Mouse (Mus musculus): Measurements from ENCODE around the gene Pla2g2f. TPM values are rescaled to one million over a fixed set of nuclear protein-coding genes. Genes with fewer than 3 reads are reported as not detected.
A peak's percentile ranks its signal among the peaks of the same experiment; 100 is the strongest.

Pla2g2f gene
- polyA plus RNA-seq, 1 experiment from 2014 or later: not detected

DNA sequence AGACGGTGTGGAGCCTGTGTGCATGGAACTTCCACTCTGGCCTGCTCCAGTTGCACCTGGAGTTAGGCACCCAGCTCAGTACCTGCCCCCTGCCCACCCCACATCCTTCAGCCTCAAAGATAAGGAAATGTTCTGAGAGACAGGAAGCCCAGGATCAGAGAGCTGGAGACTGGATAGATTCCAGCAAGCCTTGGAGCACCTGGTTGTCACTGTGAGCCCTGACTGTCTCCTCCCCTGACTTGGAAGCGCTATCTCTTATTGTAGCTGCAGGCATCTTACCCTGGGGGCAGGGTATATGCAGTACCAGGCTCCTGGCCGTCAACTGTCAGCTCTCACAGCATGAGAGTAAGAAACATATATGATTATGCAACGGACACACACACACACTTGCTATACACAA, 2.0 kb downstream of the Pla2g2f start:
- no peaks in the 10 kb centered on the region for H3K36me3 ChIP-seq
- 66% methylated on average over 4 of the region's 4 CpGs for WGBS
- no peak for ATAC-seq (ENCODE audit: low read depth)
- no peaks in the 10 kb centered on the region for H3K27me3 ChIP-seq
- no peak overlapping the region for H3K4me3 ChIP-seq
- H3K4me1 ChIP-seq (replicated peaks): peaks cover 17% of the 10 kb centered on the region
- H3K9me3 ChIP-seq: no peaks in the 10 kb centered on the region
- H3K27ac ChIP-seq (replicated peaks): peak overlapping the region; percentile 24; the same call in 1 of the 2 replicates
- H3K9ac ChIP-seq: no peak overlapping the region
- no peak overlapping the region for H3K4me2 ChIP-seq

DNA sequence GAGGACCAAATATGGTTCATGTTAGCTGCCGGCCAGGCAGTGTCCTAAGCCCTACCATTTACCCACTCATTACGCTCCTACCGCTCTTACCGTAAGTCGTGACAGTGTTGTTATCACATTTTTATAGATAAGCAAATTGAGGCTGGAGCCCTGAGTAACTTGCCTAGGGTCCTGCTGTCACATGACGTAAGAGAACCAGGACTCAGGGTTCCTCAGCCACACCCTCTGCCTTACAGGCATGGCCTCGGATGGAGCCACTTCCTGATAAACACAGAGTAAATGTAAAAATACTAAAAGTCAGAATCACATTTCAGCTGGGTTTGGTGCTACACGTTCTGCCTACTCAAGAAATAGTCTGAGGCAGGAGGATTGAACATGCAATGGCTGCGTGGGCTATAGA, 3.0 kb downstream of the Pla2g2f start:
- H3K9me3 ChIP-seq: no peaks in the 10 kb centered on the region
- no peak overlapping the region for H3K4me3 ChIP-seq
- no peak for ATAC-seq (ENCODE audit: low read depth)
- H3K27me3 ChIP-seq: no peaks in the 10 kb centered on the region
- no peak overlapping the region for H3K4me2 ChIP-seq
- H3K27ac ChIP-seq (replicated peaks): no peak overlapping the region
- H3K4me1 ChIP-seq (replicated peaks): peaks cover 17% of the 10 kb centered on the region
- WGBS: 84% methylated on average over 9 of the region's 9 CpGs
- no peak overlapping the region for H3K9ac ChIP-seq
- H3K36me3 ChIP-seq: no peaks in the 10 kb centered on the region

DNA sequence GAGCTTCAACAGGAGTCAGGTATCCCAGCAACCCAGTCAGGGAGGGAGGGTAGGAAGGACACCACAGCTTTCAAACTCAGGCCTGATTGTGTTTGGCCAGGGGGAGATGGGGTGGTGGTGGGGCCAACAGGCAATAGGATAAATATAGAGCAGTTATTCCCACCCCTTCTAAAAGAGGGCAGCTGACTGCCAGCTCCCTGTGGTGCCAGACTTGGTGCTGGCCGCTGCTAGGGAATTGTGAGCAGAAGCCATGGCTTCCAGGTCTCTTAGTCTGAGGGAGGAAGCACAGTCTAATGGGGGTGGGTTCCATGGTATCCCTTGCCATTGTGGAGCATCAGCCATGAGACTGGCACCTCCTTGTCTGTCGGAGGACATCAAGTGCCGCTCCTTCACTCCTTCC, 3.8 kb downstream of the Pla2g2f start:
- Histone ChIP-seq H3K4me2 (no peak overlapping the region), H3K4me1 (replicated peaks) (peaks cover 23% of the 10 kb centered on the region), H3K9me3 (no peaks in the 10 kb centered on the region), H3K27me3 (no peaks in the 10 kb centered on the region), H3K4me3 (no peak overlapping the region), H3K9ac (no peak overlapping the region), H3K27ac (replicated peaks) (no peak overlapping the region), H3K36me3 (no peaks in the 10 kb centered on the region)
- 83% methylated on average over 3 of the region's 3 CpGs for WGBS
- ATAC-seq (ENCODE audit: low read depth): no peak

DNA sequence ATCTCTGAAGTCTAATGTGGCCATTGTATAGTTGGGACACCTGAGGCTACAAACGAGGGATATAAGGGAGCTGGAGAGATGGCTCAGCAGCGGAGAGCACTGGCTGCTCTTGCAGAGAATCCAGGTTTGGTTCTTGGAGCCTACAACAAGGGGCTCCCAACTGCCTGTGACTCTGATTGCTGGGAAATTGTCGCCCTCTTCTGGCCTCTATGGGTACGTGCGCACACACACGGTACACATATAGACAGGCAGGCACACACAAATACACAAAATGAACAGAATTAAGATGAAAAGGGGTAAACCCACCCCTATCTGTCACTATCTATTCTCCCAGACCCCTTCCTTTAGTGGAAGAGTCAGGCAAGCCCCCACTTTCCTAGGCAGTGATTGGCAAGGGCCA, 4.8 kb downstream of the Pla2g2f start:
- Histone ChIP-seq H3K36me3 (no peaks in the 10 kb centered on the region), H3K4me1 (replicated peaks) (peaks cover 33% of the 10 kb centered on the region), H3K9ac (no peak overlapping the region), H3K4me3 (no peak overlapping the region), H3K4me2 (no peak overlapping the region), H3K27me3 (no peaks in the 10 kb centered on the region), H3K9me3 (no peaks in the 10 kb centered on the region), H3K27ac (replicated peaks) (no peak overlapping the region)
- no peak for ATAC-seq (ENCODE audit: low read depth)
- WGBS: 91% methylated on average over 6 of the region's 6 CpGs

DNA sequence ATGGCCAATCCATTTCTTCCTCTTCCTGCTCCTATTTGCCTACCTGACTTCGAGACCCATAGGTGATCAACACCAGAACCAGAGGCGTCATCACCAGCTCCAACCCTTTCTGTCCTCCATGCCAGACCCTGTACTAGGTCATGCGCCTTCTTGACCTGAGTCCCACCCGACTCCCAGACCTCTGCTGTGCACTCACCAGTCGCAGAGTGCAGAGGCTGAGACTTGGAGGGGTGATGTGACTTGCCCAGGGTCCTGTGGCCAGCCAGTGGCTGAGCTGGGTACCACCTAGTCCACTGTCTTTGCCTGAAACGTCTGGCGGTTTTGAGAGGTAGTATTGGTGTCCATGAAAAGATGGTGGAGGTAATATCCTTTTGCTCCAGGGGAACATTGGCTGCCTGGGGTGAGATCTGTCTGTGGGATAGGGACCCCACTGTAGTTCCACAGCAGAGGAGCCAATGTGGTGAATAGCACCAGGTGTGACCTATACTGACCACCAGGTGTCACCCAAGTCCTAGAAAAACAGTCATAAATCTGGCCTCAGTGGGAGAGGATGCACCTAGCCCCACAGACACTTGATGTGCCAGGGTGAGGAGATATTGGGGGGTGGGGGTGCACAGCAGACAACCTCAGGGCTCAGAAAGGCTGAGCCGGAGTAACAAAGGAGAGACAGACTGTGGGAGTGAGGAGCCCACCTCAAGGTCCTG, 8.9 kb downstream of the Pla2g2f start:
- Histone ChIP-seq H3K9me3 (no peaks in the 10 kb centered on the region), H3K4me1 (replicated peaks) (peaks cover 19% of the 10 kb centered on the region), H3K4me3 (no peak overlapping the region), H3K27me3 (peaks cover 6% of the 10 kb centered on the region; the same call in 1 of the 2 replicates), H3K4me2 (no peak overlapping the region), H3K27ac (replicated peaks) (no peak overlapping the region), H3K36me3 (no peaks in the 10 kb centered on the region), H3K9ac (no peak overlapping the region)
- 57% methylated on average over 8 of the region's 8 CpGs for WGBS
- ATAC-seq (ENCODE audit: low read depth): peak; percentile 64

- H3K36me3 ChIP-seq: no peaks in the 10 kb centered on the region
- WGBS: 41% methylated on average over 10 of the region's 10 CpGs
Observed at GRCm38 (mm10) chr4:138747851-138748250, 9.6 kb downstream of the Pla2g2f start.

GRCm38 (mm10) chr4:138746866-138747265, 10.6 kb downstream of the Pla2g2f start:
- no peak overlapping the region for H3K4me3 ChIP-seq
- 84% methylated on average over 9 of the region's 9 CpGs for WGBS

More at GRCm38 (mm10) chr4:138747851-138748250, 9.6 kb downstream of the Pla2g2f start:
- H3K9me3 ChIP-seq: no peaks in the 10 kb centered on the region
- no peak overlapping the region for H3K9ac ChIP-seq
- H3K4me1 ChIP-seq (replicated peaks): peaks cover 19% of the 10 kb centered on the region
- H3K27me3 ChIP-seq: peaks cover 6% of the 10 kb centered on the region; the same call in 1 of the 2 replicates
- H3K4me3 ChIP-seq: no peak overlapping the region
- no peak overlapping the region for H3K4me2 ChIP-seq
- H3K27ac ChIP-seq (replicated peaks): peak overlapping the region; percentile 61
- peak; percentile 72 for ATAC-seq (ENCODE audit: low read depth)

GRCm38 (mm10) chr4:138745884-138746283, 11.5 kb downstream of the Pla2g2f start:
- peaks cover 19% of the 10 kb centered on the region for H3K4me1 ChIP-seq (replicated peaks)
- WGBS: 74% methylated on average over 4 of the region's 4 CpGs
- peaks cover 6% of the 10 kb centered on the region; the same call in 1 of the 2 replicates for H3K27me3 ChIP-seq
- ATAC-seq (ENCODE audit: low read depth): no peak
- H3K27ac ChIP-seq (replicated peaks): no peak overlapping the region
- H3K9ac ChIP-seq: no peak overlapping the region
- no peaks in the 10 kb centered on the region for H3K9me3 ChIP-seq
- no peaks in the 10 kb centered on the region for H3K36me3 ChIP-seq
- no peak overlapping the region for H3K4me2 ChIP-seq
- H3K4me3 ChIP-seq: no peak overlapping the region

More at GRCm38 (mm10) chr4:138746866-138747265, 10.6 kb downstream of the Pla2g2f start:
- no peaks in the 10 kb centered on the region for H3K9me3 ChIP-seq
- H3K36me3 ChIP-seq: no peaks in the 10 kb centered on the region
- H3K27me3 ChIP-seq: peaks cover 6% of the 10 kb centered on the region; the same call in 1 of the 2 replicates
- H3K4me1 ChIP-seq (replicated peaks): peaks cover 19% of the 10 kb centered on the region
- ATAC-seq (ENCODE audit: low read depth): no peak
- no peak overlapping the region for H3K9ac ChIP-seq
- no peak overlapping the region for H3K4me2 ChIP-seq
- no peak overlapping the region for H3K27ac ChIP-seq (replicated peaks)

DNA sequence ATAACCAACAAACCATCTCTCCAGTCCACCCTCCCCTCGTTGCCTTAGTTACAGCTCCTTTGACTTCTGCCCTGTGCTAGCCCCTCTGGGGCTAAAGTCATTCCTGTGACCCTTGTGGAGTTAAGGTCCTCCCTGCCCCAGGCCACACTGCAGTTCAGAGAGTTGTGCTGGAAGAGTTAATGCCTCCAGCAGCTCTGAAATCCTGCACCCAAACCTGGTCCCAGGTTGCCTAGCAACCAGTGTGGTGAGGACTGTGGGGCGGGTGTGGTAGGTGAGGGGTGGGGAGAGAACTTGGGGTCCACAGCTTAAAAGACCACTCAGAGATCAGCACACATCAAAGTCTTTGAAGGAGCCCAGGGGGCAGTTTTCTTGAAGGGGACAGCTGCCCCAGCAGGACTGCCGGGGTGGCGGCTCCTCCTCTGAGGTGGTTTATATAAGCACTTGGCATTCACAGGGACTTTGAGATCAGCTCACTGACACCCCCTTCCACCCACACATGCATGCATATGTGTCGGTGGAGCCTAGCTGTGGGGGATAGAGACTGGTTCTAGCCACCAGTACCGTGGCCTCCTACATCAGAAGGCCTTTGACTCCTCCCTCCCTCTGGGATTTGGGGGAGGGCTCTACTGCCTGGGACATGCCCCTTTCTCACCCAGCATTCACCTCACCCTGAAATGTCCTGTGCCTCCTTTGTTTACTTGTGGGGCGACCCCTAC, 18.1 kb downstream of the Pla2g2f start:
- H3K27me3 ChIP-seq: no peaks in the 10 kb centered on the region
- peaks cover 21% of the 10 kb centered on the region for H3K4me1 ChIP-seq (replicated peaks)
- no peaks in the 10 kb centered on the region for H3K9me3 ChIP-seq
- H3K27ac ChIP-seq (replicated peaks): no peak overlapping the region
- no peak overlapping the region for H3K4me3 ChIP-seq
- H3K36me3 ChIP-seq: no peaks in the 10 kb centered on the region
- no peak overlapping the region for H3K9ac ChIP-seq
- WGBS: 17% methylated on average over 7 of the region's 7 CpGs
- no peak overlapping the region for H3K4me2 ChIP-seq
- no peak for ATAC-seq (ENCODE audit: low read depth)

DNA sequence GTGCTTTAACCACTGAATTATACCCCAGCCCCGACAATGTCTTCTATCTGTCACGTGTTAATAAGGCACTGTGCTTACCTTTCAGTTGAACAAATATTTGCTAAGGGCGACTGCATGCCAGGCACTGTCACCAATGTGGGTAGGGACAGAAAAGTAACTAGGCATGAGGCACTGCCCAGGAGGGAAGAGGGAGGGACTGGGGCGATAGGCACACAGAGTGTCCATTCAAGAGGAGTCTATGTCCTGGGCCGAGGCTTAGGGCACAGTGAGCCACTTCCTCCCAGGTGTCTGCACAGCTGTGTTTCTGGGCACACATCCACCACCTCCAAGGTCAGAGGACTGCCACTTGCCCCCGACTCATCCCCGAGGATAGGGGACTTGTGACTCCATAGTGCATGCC, 20.4 kb downstream of the Pla2g2f start, which contains the start of gene Ubxn10:
Gene Ubxn10, minus strand, starts transcription at position 137 of the 400 bp plus-strand sequence.
- Histone ChIP-seq H3K27ac (replicated peaks) (no peak within 1 kb of the TSS), H3K9me3 (no peaks in the 10 kb centered on the region), H3K4me1 (replicated peaks) (peaks cover 21% of the 10 kb centered on the region), H3K27me3 (no peaks in the 10 kb centered on the region), H3K36me3 (no peaks in the 10 kb centered on the region), H3K4me3 (no peak within 1 kb of the TSS), H3K4me2 (no peak within 1 kb of the TSS), H3K9ac (no peak within 1 kb of the TSS)
- WGBS: 71% methylated on average over 7 of the region's 7 CpGs
- no peak; the same call in 1 of the 2 replicates for ATAC-seq (ENCODE audit: low read depth)

DNA sequence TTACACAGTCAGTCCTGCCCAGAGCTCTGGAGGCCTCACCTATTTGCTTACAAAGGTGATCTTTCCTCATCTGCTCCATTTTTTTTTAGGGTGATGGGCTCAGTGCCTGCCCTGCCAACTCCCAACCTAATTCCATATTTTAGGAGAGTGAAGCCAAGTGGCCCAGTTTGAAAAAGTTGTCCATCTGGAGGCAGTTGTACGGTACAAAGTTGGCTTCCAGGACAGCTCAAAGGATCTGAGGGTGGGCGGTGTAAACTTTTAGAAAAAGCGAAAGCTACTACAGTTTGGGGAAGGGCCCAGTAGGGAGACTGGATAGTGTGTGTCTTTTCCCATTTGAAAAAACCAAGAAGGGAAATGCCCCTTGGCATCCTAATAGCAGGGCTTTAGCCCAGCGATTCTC, 22.6 kb downstream of the Pla2g2f start:
- Histone ChIP-seq H3K36me3 (no peaks in the 10 kb centered on the region), H3K4me2 (no peak overlapping the region), H3K27ac (replicated peaks) (no peak overlapping the region), H3K27me3 (no peaks in the 10 kb centered on the region), H3K4me3 (no peak overlapping the region), H3K9ac (no peak overlapping the region), H3K4me1 (replicated peaks) (peaks cover 21% of the 10 kb centered on the region), H3K9me3 (no peaks in the 10 kb centered on the region)
- ATAC-seq (ENCODE audit: low read depth): no peak
- WGBS: 94% methylated on average over 4 of the region's 4 CpGs

- no peak overlapping the region for H3K4me2 ChIP-seq
- no peak overlapping the region for H3K9ac ChIP-seq
- WGBS: 69% methylated on average over 7 of the region's 7 CpGs
- no peak overlapping the region for H3K4me3 ChIP-seq
- H3K4me1 ChIP-seq (replicated peaks): peaks cover 21% of the 10 kb centered on the region
- H3K27me3 ChIP-seq: no peaks in the 10 kb centered on the region
- H3K36me3 ChIP-seq: no peaks in the 10 kb centered on the region
- H3K9me3 ChIP-seq: no peaks in the 10 kb centered on the region
- ATAC-seq (ENCODE audit: low read depth): no peak
- no peak overlapping the region for H3K27ac ChIP-seq (replicated peaks)
Observed at GRCm38 (mm10) chr4:138734105-138734504, 23.3 kb downstream of the Pla2g2f start.

All from neural tube, embryonic 13.5 days (tissue).